Mouse (Mus musculus) colon, adult 2 months (tissue): ENCODE data around the gene Rpl26. TPM values are rescaled to one million over a fixed set of nuclear protein-coding genes. Genes with fewer than 3 reads are reported as not detected.

Experiments used
- polyA plus RNA-seq: library from polyadenylated mRNA; depleted of rRNA; stranded (reverse); fragments of >200 nt; gene quantifications from 2 replicates; pipeline ENCODE4 v1.2.3, GENCODE M21; 2012; rRNA removed

Rpl26 gene
- polyA plus RNA-seq: 462 and 604 TPM in 2 replicates

GRCm38 (mm10) chr11:68901351-68902046 is at the start of gene Rpl26:
Gene Rpl26 (plus strand): TSS chr11:68901583.

GRCm38 (mm10) chr11:68871748-68872147 is 29.6 kb upstream of the Rpl26 start, which contains the start of gene Ndel1:
Gene Ndel1 (minus strand): TSS chr11:68871858.

GRCm38 (mm10) chr11:68888253-68888652 is 13.1 kb upstream of the Rpl26 start, which contains the start of gene Rnf222:
Gene Rnf222 (plus strand): TSS chr11:68888553.

GRCm38 (mm10) chr11:68926981-68927380 is 25.6 kb downstream of the Rpl26 start, which contains the start of gene Odf4:
Gene Odf4 (minus strand): TSS chr11:68927081.

Other genes with a start within 250 kb of the Rpl26 start
- 8.1 and 9.0 TPM in 2 replicates for gene Myh10, start 210.0 kb upstream of the Rpl26 start, polyA plus RNA-seq
- 83.7 and 84.2 TPM in 2 replicates for gene Ndel1, start 29.7 kb upstream of the Rpl26 start, polyA plus RNA-seq
- not detected in 2 replicates for gene Rnf222, start 13.0 kb upstream of the Rpl26 start, polyA plus RNA-seq
- gene Odf4, start 25.5 kb downstream of the Rpl26 start, polyA plus RNA-seq: not detected in 2 replicates
- 14.3 and 24.5 TPM in 2 replicates for gene Arhgef15, start 55.9 kb downstream of the Rpl26 start, polyA plus RNA-seq
- gene Slc25a35, start 66.5 kb downstream of the Rpl26 start, polyA plus RNA-seq: 81.4 and 94.7 TPM in 2 replicates
- gene Rangrf, start 73.6 kb downstream of the Rpl26 start, polyA plus RNA-seq: 48.9 and 61.1 TPM in 2 replicates
- gene Pfas, start 106.9 kb downstream of the Rpl26 start, polyA plus RNA-seq: 12.3 and 13.5 TPM in 2 replicates
- 30.8 and 33.6 TPM in 2 replicates for gene Ctc1, start 114.3 kb downstream of the Rpl26 start, polyA plus RNA-seq
- gene Aurkb, start 144.1 kb downstream of the Rpl26 start, polyA plus RNA-seq: 44.7 and 44.9 TPM in 2 replicates
- 34.7 and 36.8 TPM in 2 replicates for gene Borcs6, start 158.1 kb downstream of the Rpl26 start, polyA plus RNA-seq
- 33.1 and 44.6 TPM in 2 replicates for gene Tmem107, start 169.2 kb downstream of the Rpl26 start, polyA plus RNA-seq
- gene Vamp2, start 186.9 kb downstream of the Rpl26 start, polyA plus RNA-seq: 93.8 and 112 TPM in 2 replicates
- gene Per1, start 193.6 kb downstream of the Rpl26 start, polyA plus RNA-seq: 16.4 and 21.2 TPM in 2 replicates
- 0.70 and 1.1 TPM in 2 replicates for gene Hes7, start 218.8 kb downstream of the Rpl26 start, polyA plus RNA-seq
- gene 9130213A22Rik, start 221.0 kb downstream of the Rpl26 start, polyA plus RNA-seq: 0.60 and 0.64 TPM in 2 replicates
- gene Aloxe3, start 224.3 kb downstream of the Rpl26 start, polyA plus RNA-seq: 0.15 and 0.42 TPM in 2 replicates